Mouse (Mus musculus): ENCODE data around the gene Zfp706.
"Not testable (repeated sequence)": the region's sequence is repeated elsewhere in the genome, so short reads cannot be mapped to it uniquely, and the experiment has no call there.

DNA sequence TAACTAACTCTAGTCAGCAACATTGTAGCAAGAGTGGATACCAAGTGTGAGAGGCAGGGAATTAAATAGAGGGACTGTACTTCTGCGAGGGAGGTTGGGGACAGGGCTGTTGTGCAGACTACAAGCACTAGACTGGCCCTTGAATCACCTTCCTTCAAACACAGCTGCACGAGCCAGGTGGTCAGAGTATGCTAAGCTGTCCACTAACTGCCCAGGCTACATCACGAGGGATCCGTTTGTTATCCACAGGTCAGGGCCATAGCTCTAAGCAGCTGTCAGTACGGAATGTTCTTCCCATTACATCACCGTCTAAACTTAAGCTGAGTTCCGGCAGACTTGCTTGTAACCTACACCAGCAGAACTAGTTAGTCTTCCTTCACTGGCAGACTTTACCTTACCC lies 8.0 kb downstream of the Zfp706 start:
- not testable (repeated sequence) for TF ChIP-seq CTCF (conservative IDR thresholded peaks at IDR 0.05; ENCODE audit: low read length); POU5F1 (IDR thresholded peaks at IDR 0.05; ENCODE audit: borderline replicate concordance, low read length)

Measured in E14TG2a.4 (cell line).